Mouse (Mus musculus) CH12.LX (cell line): Measurements from ENCODE around the gene Clec2l. TPM values are rescaled to one million over a fixed set of nuclear protein-coding genes. Genes with fewer than 3 reads are reported as not detected.

Experiments used
- DNase-seq: peaks from one replicate; pipeline ENCODE4 v3.0.0-alpha.2; 2013; ENCODE audit errors: extremely low read depth
- H3K27ac ChIP-seq: 2 replicates; pipeline ENCODE4 v1.5.1; 2012; ENCODE audit warnings: low read depth, mild to moderate bottlenecking, control low read depth, moderate library complexity; ENCODE audit not compliant: insufficient read depth
- H3K27me3 ChIP-seq: replicated peaks from 2 replicates; pipeline ENCODE3; 2012; ENCODE audit warnings: inconsistent platforms
- H3K36me3 ChIP-seq, 2 experiments: replicated peaks in 1 of 2; 2 replicates each; pipeline versions ENCODE3 to v1.6.1; 2012; ENCODE audit warnings: inconsistent platforms in 1 of 2, low read length in 1 of 2, mild to moderate bottlenecking in 1 of 2, mixed read lengths in 1 of 2, moderate library complexity in 1 of 2; ENCODE audit not compliant: control insufficient read depth in 1 of 2, insufficient read depth in 1 of 2
- H3K4me1 ChIP-seq, 2 experiments: 2 replicates each; pipeline ENCODE4 v1.6.1; 2012; ENCODE audit warnings: inconsistent platforms in 1 of 2, moderate library complexity in 1 of 2; ENCODE audit not compliant: insufficient read depth in 2 of 2, control insufficient read depth in 1 of 2
- H3K4me2 ChIP-seq: 2 replicates; pipeline ENCODE4 v1.6.1; 2012; ENCODE audit warnings: low read depth, mild to moderate bottlenecking, control low read depth; ENCODE audit not compliant: poor library complexity, insufficient read depth, severe bottlenecking
- H3K4me3 ChIP-seq, 3 experiments: fragments of 150-350 bp in 1 of 3; sonication (generic) in 1 of 3; replicated peaks in 1 of 3; 2 replicates each; pipeline versions ENCODE3 to v1.5.1; 2011 to 2012; ENCODE audit warnings: low read depth in 2 of 3, low read length in 2 of 3, mild to moderate bottlenecking in 2 of 3, moderate library complexity in 2 of 3, control low read depth in 1 of 3, improper control_type of control experiment in 1 of 3, inconsistent platforms in 1 of 3, mixed read lengths in 1 of 3; ENCODE audit not compliant: poor library complexity in 1 of 3
- H3K79me2 ChIP-seq: replicated peaks from 2 replicates; pipeline ENCODE4 v1.6.1; 2012; ENCODE audit warnings: mild to moderate bottlenecking, moderate library complexity; ENCODE audit not compliant: control insufficient read depth, poor library complexity, insufficient read depth, severe bottlenecking; ENCODE audit errors: extremely low read depth
- H3K9ac ChIP-seq: 2 replicates; pipeline ENCODE4 v1.6.1; 2012; ENCODE audit warnings: low read depth, mild to moderate bottlenecking, control low read depth, moderate library complexity; ENCODE audit not compliant: insufficient read depth
- H3K9me3 ChIP-seq: replicated peaks from 2 replicates; pipeline ENCODE3; 2012; ENCODE audit warnings: low read length, inconsistent platforms, mixed read lengths
- BHLHE40 ChIP-seq: IDR thresholded peaks from 2 replicates; pipeline ENCODE4 v1.6.1; 2011; ENCODE audit warnings: mild to moderate bottlenecking, low read depth, low read length, improper control_type of control experiment
- CHD1 ChIP-seq: IDR thresholded peaks from 2 replicates; pipeline ENCODE4 v1.6.1; 2012; ENCODE audit warnings: low read depth, low read length, improper control_type of control experiment, inconsistent platforms
- CTCF ChIP-seq, 2 experiments: IDR thresholded peaks in 1 of 2; conservative IDR thresholded peaks in 1 of 2; 2 replicates each; pipeline ENCODE4 v1.5.1; 2011 to 2012; ENCODE audit warnings: low read depth in 2 of 2, low read length in 2 of 2, improper control_type of control experiment in 1 of 2, inconsistent platforms in 1 of 2, mild to moderate bottlenecking in 1 of 2, moderate library complexity in 1 of 2
- E2F4 ChIP-seq: IDR thresholded peaks from 2 replicates; pipeline ENCODE4 v1.6.1; 2011; ENCODE audit warnings: low read depth, low read length, improper control_type of control experiment; ENCODE audit not compliant: insufficient replicate concordance
- EP300 ChIP-seq: IDR thresholded peaks from 2 replicates; pipeline ENCODE4 v1.6.1; 2011; ENCODE audit warnings: low read length, improper control_type of control experiment
- HCFC1 ChIP-seq: IDR thresholded peaks from 2 replicates; pipeline ENCODE4 v1.6.1; 2012; ENCODE audit warnings: low read depth, mild to moderate bottlenecking, inconsistent platforms, low read length, improper control_type of control experiment
- JUND ChIP-seq: conservative IDR thresholded peaks from 2 replicates; pipeline ENCODE4 v1.6.1; 2011; ENCODE audit warnings: low read depth, low read length, improper control_type of control experiment
- MAZ ChIP-seq: IDR thresholded peaks from 2 replicates; pipeline ENCODE4 v1.6.1; 2012; ENCODE audit warnings: low read depth, mild to moderate bottlenecking, inconsistent platforms, low read length, improper control_type of control experiment, moderate library complexity
- MEF2A ChIP-seq: IDR thresholded peaks from 2 replicates; pipeline ENCODE4 v1.6.1; 2014; ENCODE audit warnings: low read depth, mild to moderate bottlenecking, inconsistent platforms, low read length, improper control_type of control experiment, borderline replicate concordance
- MXI1 ChIP-seq: IDR thresholded peaks from 2 replicates; pipeline ENCODE4 v1.6.1; 2011; ENCODE audit warnings: mild to moderate bottlenecking, low read depth, low read length, improper control_type of control experiment
- NRF1 ChIP-seq: IDR thresholded peaks from 2 replicates; pipeline ENCODE4 v1.6.1; 2014; ENCODE audit warnings: low read depth, mild to moderate bottlenecking, inconsistent platforms, low read length, improper control_type of control experiment, moderate library complexity
- POLR2AphosphoS2 ChIP-seq: IDR thresholded peaks from 2 replicates; pipeline ENCODE4 v1.6.1; 2011; ENCODE audit warnings: low read depth, low read length, improper control_type of control experiment
- RAD21 ChIP-seq: IDR thresholded peaks from 2 replicates; pipeline ENCODE4 v1.6.1; 2011; ENCODE audit warnings: low read depth, mild to moderate bottlenecking, low read length, improper control_type of control experiment, moderate library complexity
- RCOR1 ChIP-seq: conservative IDR thresholded peaks from 2 replicates; pipeline ENCODE4 v1.6.1; 2012; ENCODE audit warnings: low read depth, mild to moderate bottlenecking, inconsistent platforms, low read length, improper control_type of control experiment
- SIN3A ChIP-seq: IDR thresholded peaks from 2 replicates; pipeline ENCODE4 v1.6.1; 2012; ENCODE audit warnings: low read length, improper control_type of control experiment, inconsistent platforms
- SMC3 ChIP-seq: IDR thresholded peaks from 2 replicates; pipeline ENCODE4 v1.6.1; 2011; ENCODE audit warnings: low read depth, low read length, improper control_type of control experiment
- TBP ChIP-seq: conservative IDR thresholded peaks from 2 replicates; pipeline ENCODE4 v1.6.1; 2011; ENCODE audit warnings: low read depth, low read length, improper control_type of control experiment
- TCF12 ChIP-seq: IDR thresholded peaks from 2 replicates; pipeline ENCODE4 v1.6.1; 2014; ENCODE audit warnings: low read depth, mild to moderate bottlenecking, inconsistent platforms, low read length, improper control_type of control experiment
- UBTF ChIP-seq: IDR thresholded peaks from 2 replicates; pipeline ENCODE4 v1.6.1; 2012; ENCODE audit warnings: low read depth, mild to moderate bottlenecking, inconsistent platforms, low read length, improper control_type of control experiment, moderate library complexity
- USF1 ChIP-seq: IDR thresholded peaks from 2 replicates; pipeline ENCODE4 v1.6.1; 2014; ENCODE audit warnings: low read depth, mild to moderate bottlenecking, inconsistent platforms, low read length, improper control_type of control experiment
- ZC3H11A ChIP-seq: IDR thresholded peaks from 2 replicates; pipeline ENCODE4 v1.6.1; 2012; ENCODE audit warnings: low read depth, mild to moderate bottlenecking, inconsistent platforms, low read length, improper control_type of control experiment
- ZKSCAN1 ChIP-seq: IDR thresholded peaks from 2 replicates; pipeline ENCODE4 v1.6.1; 2012; ENCODE audit warnings: low read depth, inconsistent platforms, low read length, improper control_type of control experiment, borderline replicate concordance
- ZMIZ1 ChIP-seq: IDR thresholded peaks from 2 replicates; pipeline ENCODE4 v1.6.1; 2012; ENCODE audit warnings: low read depth, mild to moderate bottlenecking, inconsistent platforms, low read length, improper control_type of control experiment
- ZNF384 ChIP-seq: IDR thresholded peaks from 2 replicates; pipeline ENCODE4 v1.6.1; 2012; ENCODE audit warnings: low read depth, low read length, improper control_type of control experiment, inconsistent platforms
- dilution Hi-C: fragments of 300-500 bp; cut with MboI; formaldehyde crosslinking; loops from 2 replicates; pipeline ENCODE4 v1.14.3; 2020; ENCODE audit warnings: low sequenced_read_pairs; ENCODE audit not compliant: extremely low pct_unique_long_range_greater_than_20kb, extremely low pct_ligation_motif_present
- in situ Hi-C: fragments of 300-500 bp; cut with MboI; formaldehyde crosslinking; loops from 3 replicates; pipeline ENCODE4 v1.14.3; 2019; ENCODE audit warnings: low sequenced_read_pairs, low pct_ligation_motif_present, low pct_unique_long_range_greater_than_20kb, mixed read lengths
- polyA plus RNA-seq: library from polyadenylated mRNA; unstranded; fragments of >175 nt; gene quantifications from 2 replicates; pipeline ENCODE4 v1.2.1, GENCODE M21; 2012; ENCODE audit warnings: low read depth; ENCODE audit not compliant: insufficient read length
- total RNA-seq, 2 experiments: library from RNA; depleted of rRNA; stranded (reverse); fragments of 300-350 nt in 1 of 2; fragments of >200 nt in 1 of 2; gene quantifications; 2 replicates each; pipeline ENCODE4 v1.2.3; 2012 to 2014

Gene Clec2l
- total and polyA plus RNA-seq, 3 experiments: 0.17 to 0.26 (median 0.21) TPM

DNA sequence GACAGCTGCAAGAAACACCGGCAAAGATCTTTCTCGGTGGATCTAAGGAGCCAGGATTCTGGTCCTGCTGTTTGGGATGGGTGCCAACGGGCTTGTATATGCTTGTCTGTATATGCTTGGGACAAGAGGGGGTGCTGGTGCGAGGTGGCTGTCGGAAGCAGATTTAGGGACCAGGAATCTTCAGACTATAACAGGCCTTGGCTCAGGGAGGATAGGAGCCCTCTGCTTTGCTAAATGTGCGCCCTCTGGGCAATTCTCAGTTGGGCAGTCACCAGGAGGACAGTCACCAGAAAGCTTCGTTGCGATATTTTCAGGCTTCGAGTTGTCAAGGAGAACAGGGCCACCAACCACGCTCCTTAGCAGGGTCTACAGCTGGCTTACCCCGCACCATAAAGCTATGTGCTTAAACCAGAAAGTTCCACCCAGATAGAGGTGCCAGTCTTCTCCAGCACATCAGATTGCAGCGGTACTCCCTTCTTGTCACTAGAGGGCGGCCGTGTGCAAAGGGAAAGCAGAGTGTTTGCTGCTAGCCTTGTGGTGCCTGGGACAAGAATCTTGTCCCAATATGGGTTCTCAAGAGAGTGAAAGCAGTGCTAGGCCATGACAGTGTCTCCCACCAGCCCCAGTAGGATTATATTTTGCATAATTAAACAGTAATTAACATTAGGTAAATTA is 12.5 kb upstream of the Clec2l start:
- H3K27ac ChIP-seq: no peak overlapping the region
- dilution Hi-C loops (no loop called here), in situ Hi-C loops (no loop called here)
- no peaks in the 10 kb centered on the region for H3K36me3 ChIP-seq
- H3K79me2 ChIP-seq: no peaks in the 10 kb centered on the region
- DNase-seq: peak; percentile 83
- H3K4me1 ChIP-seq: no peaks in the 10 kb centered on the region
- TF ChIP-seq RAD21 (peak; percentile 78), JUND (no peak), MEF2A (no peak), POLR2AphosphoS2 (no peak), UBTF (no peak), MXI1 (no peak), ZNF384 (no peak), TCF12 (no peak), SIN3A (no peak), BHLHE40 (no peak), NRF1 (no peak), RCOR1 (no peak), MAZ (no peak), TBP (no peak), ZKSCAN1 (no peak), CHD1 (no peak), CTCF (conservative IDR thresholded peaks at IDR 0.05 in 1 of 2, IDR thresholded peaks at IDR 0.05 in 1 of 2; ENCODE audit: low read depth in 2 of 2, low read length in 2 of 2) (peak; percentile 75 to 93), ZC3H11A (0 out of 2 replicates have a peak, but pooled peaks have one; percentile 24), USF1 (no peak), SMC3 (peak; percentile 91), HCFC1 (no peak), EP300 (no peak), E2F4 (no peak), ZMIZ1 (no peak)
- TF ChIP-seq, all 38 proteins: peak for 4
- Histone ChIP-seq H3K4me2 (no peak overlapping the region), H3K9ac (no peak overlapping the region), H3K4me3 (no peak overlapping the region), H3K27me3 (no peaks in the 10 kb centered on the region), H3K9me3 (peaks cover 4% of the 10 kb centered on the region)
